ENCODE assay signal across 8 mouse cellular contexts in the genomic region with DNA sequence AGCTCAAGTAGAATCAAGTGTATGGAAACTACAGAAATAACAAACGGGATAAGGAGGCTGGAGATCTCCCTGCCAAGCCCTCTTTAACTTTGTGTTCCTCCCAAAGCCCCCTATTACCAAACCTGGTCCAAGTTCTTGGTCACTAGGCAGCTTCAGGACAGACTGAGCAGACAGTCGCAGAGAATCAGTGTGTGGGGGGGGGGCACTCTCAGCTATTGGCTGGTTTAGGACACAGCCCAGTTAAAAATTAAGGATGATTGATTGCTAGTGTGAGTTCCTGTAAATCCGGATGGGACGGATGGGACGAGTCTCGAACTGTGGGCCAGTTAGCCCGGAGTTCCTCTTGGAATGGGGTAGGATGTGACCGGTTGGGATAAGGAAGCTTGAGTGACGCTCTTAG. TPM values are rescaled to one million over a fixed set of nuclear protein-coding genes. Genes with fewer than 3 reads are reported as not detected.
DNase-seq lines count a peak whose midpoint lies in the region; ATAC-seq lines count a peak whose summit lies in the region.

A gene (minus strand): TSS at position 204 of the 400 bp plus-strand sequence.

- H3K4me3 ChIP-seq in hindbrain, embryonic 14.5 days (replicated peaks; ENCODE audit: low read length): peak within 1 kb of the TSS; percentile 31
- H3K4me3 ChIP-seq in midbrain, embryonic 11.5 days (ENCODE audit: low read depth, low read length): peak within 1 kb of the TSS; percentile 23

- no peaks in the 10 kb centered on the region for H3K36me3 ChIP-seq in hindbrain, embryonic 14.5 days (replicated peaks; ENCODE audit: control insufficient read depth, insufficient read depth)
- no peaks in the 10 kb centered on the region for H3K36me3 ChIP-seq in midbrain, embryonic 11.5 days (ENCODE audit: control insufficient read depth, insufficient read depth, low read length)

- H3K4me2 ChIP-seq in hindbrain, embryonic 14.5 days (replicated peaks): peak within 1 kb of the TSS; percentile 66
- H3K4me2 ChIP-seq in midbrain, embryonic 11.5 days: peak within 1 kb of the TSS; percentile 49

- peak within 1 kb of the TSS; percentile 57 for H3K9ac ChIP-seq in hindbrain, embryonic 14.5 days
- peak within 1 kb of the TSS; percentile 62 for H3K9ac ChIP-seq in midbrain, embryonic 11.5 days (ENCODE audit: low read length)

- H3K27me3 ChIP-seq in hindbrain, embryonic 14.5 days (ENCODE audit: control insufficient read depth, insufficient read depth, low read length): no peaks in the 10 kb centered on the region
- no peaks in the 10 kb centered on the region for H3K27me3 ChIP-seq in midbrain, embryonic 11.5 days (ENCODE audit: control insufficient read depth, insufficient read depth, low read length)

- peak within 1 kb of the TSS; percentile 65 for H3K27ac ChIP-seq in hindbrain, embryonic 14.5 days
- H3K27ac ChIP-seq in midbrain, embryonic 11.5 days (ENCODE audit: low read depth, low read length): peak within 1 kb of the TSS; percentile 89

- DNase-seq in cerebellum, adult 11-12 months: peak; percentile 31
- no peak for DNase-seq in cerebellum, postnatal 4 days (ENCODE audit: low spot score in 2 of 2)
- no peak for DNase-seq in adrenal gland, postnatal 10 days
- DNase-seq in gastrocnemius, adult 18-20 months (ENCODE audit: low spot score): no peak
- DNase-seq in hindbrain, embryonic 14.5 days (ENCODE audit: low spot score): no peak
- DNase-seq in midbrain, embryonic 11.5 days (ENCODE audit: low spot score, missing footprints): peak; percentile 86
- DNase-seq in right cerebral cortex, adult 18-20 months: no peak
- DNase-seq in urinary bladder, postnatal 10 days (ENCODE audit: low spot score): no peak

- 0 out of 2 replicates have a peak, but pooled peaks have one; percentile 31 for ATAC-seq in hindbrain, embryonic 14.5 days (ENCODE audit: low FRiP score)
- peak; percentile 51 for ATAC-seq in midbrain, embryonic 11.5 days (ENCODE audit: low FRiP score)

- no peaks in the 10 kb centered on the region for H3K9me3 ChIP-seq in hindbrain, embryonic 14.5 days (ENCODE audit: control insufficient read depth, low read length)
- no peaks in the 10 kb centered on the region for H3K9me3 ChIP-seq in midbrain, embryonic 11.5 days (ENCODE audit: control insufficient read depth, low read length)

- peaks cover 8% of the 10 kb centered on the region for H3K4me1 ChIP-seq in hindbrain, embryonic 14.5 days (replicated peaks; ENCODE audit: control insufficient read depth, insufficient read depth, low read length)
- H3K4me1 ChIP-seq in midbrain, embryonic 11.5 days (ENCODE audit: control insufficient read depth, insufficient read depth, low read length): peaks cover 9% of the 10 kb centered on the region

- WGBS in hindbrain, embryonic 14.5 days: 55% methylated on average over 9 of the region's 9 CpGs
- 69% methylated on average over 9 of the region's 9 CpGs for WGBS in midbrain, embryonic 11.5 days

RNA-seq across cellular contexts. Expression of the gene that starts here (rescaled TPM):
- total RNA-seq in adrenal gland, postnatal 10 days (2021): 100 to 1,000 TPM in 1 of 2 experiments, 10 to 100 TPM in 1; 79.2 to 110 TPM
- 10 to 100 TPM; 50.8 to 72.0 TPM for total RNA-seq in gastrocnemius, adult 18-20 months (2021)
- 36.2 and 36.3 TPM in 2 replicates for polyA plus RNA-seq in hindbrain, embryonic 14.5 days (2014; fragmentation: Nextera tagmentation; extraction: Ambion mirVana)
- polyA plus RNA-seq in midbrain, embryonic 11.5 days (2014; fragmentation: Nextera tagmentation; extraction: Ambion mirVana): 37.0 and 39.2 TPM in 2 replicates

Comparison
In these comparisons a context has a peak if more than half of its experiments do, and no peak if none do; other contexts are left out.
1. DNase-seq: peak in cerebellum, adult 11-12 months (single experiment) and midbrain, embryonic 11.5 days (single experiment); none in cerebellum, postnatal 4 days (0 of 2), adrenal gland, postnatal 10 days (single experiment), gastrocnemius, adult 18-20 months (single experiment), hindbrain, embryonic 14.5 days (single experiment), right cerebral cortex, adult 18-20 months (single experiment) and urinary bladder, postnatal 10 days (single experiment).